ENCODE assay signal across 8 mouse cellular contexts in the genomic region with DNA sequence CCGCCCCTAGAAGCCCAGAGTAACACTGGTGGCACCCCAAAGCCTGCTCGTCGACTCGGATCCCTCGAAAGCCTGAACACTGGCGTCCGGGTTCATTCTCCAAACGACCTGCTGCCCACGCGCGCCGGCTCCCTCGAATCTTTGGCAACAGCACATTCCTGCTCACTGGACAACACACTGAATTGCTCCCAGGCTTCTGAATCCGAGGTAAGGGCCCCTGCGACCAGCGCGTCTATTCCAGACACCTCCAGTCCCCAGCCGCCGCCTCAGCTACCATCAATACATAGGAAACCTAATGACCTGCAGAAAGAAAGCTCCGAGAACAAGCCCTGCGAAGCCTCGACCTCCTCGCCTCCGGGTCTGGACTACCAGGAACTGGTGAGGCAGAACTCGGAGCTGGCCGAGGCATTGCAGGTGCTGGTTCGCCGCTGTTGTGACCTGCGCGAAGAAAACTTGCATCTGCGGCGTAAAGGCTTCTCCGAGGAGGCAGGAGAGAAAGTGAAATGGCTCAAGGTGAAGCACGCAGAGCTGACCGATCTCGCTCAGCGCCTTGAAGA. TPM values are rescaled to one million over a fixed set of nuclear protein-coding genes. Genes with fewer than 3 reads are reported as not detected.
A peak's percentile ranks its signal among the peaks of the same experiment; 100 is the strongest.
DNase-seq lines count a peak whose midpoint lies in the region; ATAC-seq and TF ChIP-seq lines count a peak whose summit lies in the region.

No protein-coding gene starts in this region.

- peaks cover 12% of the 10 kb centered on the region for H3K4me1 ChIP-seq in heart, embryonic 12.5 days (replicated peaks)
- peaks cover 26% of the 10 kb centered on the region for H3K4me1 ChIP-seq in hindbrain, embryonic 13.5 days (replicated peaks)
- H3K4me1 ChIP-seq in lung, postnatal 0 days (ENCODE audit: insufficient read depth, low read depth, low read length), result peaks cover 7% of the 10 kb centered on the region; the same call in 1 of the 2 replicates

- peak overlapping the region; percentile 60 for H3K4me3 ChIP-seq in heart, embryonic 12.5 days
- peak overlapping the region; percentile 55 for H3K4me3 ChIP-seq in hindbrain, embryonic 13.5 days
- peak overlapping the region; percentile 56 for H3K4me3 ChIP-seq in lung, postnatal 0 days (ENCODE audit: low read depth, low read length)

- peak; percentile 7; the same call in 1 of the 2 replicates for ATAC-seq in heart, embryonic 12.5 days (ENCODE audit: insufficient number of reproducible peaks, low FRiP score)
- peak; percentile 6 for ATAC-seq in hindbrain, embryonic 13.5 days (ENCODE audit: low FRiP score)
- peak; percentile 10 for ATAC-seq in lung, postnatal 0 days
- no peak for ATAC-seq in activated CD4-positive, CD25-positive, alpha-beta regulatory T cell, adult 4 months
- no peak for ATAC-seq in granulocyte monocyte progenitor cell, adult 5-6 weeks (replicated peaks; ENCODE audit: poor library complexity, severe bottlenecking)

- WGBS in heart, embryonic 12.5 days, result 2% methylated on average over 37 of the region's 37 CpGs
- WGBS in hindbrain, embryonic 13.5 days, result 2% methylated on average over 37 of the region's 37 CpGs
- WGBS in lung, postnatal 0 days, result 2% methylated on average over 37 of the region's 37 CpGs

- H3K4me2 ChIP-seq in heart, embryonic 12.5 days, result peak overlapping the region; percentile 99
- H3K4me2 ChIP-seq in hindbrain, embryonic 13.5 days, result peak overlapping the region; percentile 82
- H3K4me2 ChIP-seq in lung, postnatal 0 days (replicated peaks; ENCODE audit: low read depth, low read length), result peak overlapping the region; percentile 100

- TF ChIP-seq CTCF in lung, postnatal 0 days (IDR thresholded peaks at IDR 0.05), result no peak

- TF ChIP-seq EP300 in lung, postnatal 0 days (IDR thresholded peaks at IDR 0.05), result no peak

- H3K9ac ChIP-seq in heart, embryonic 12.5 days, result peak overlapping the region; percentile 69
- H3K9ac ChIP-seq in hindbrain, embryonic 13.5 days, result peak overlapping the region; percentile 77
- no peak overlapping the region for H3K9ac ChIP-seq in lung, postnatal 0 days (replicated peaks; ENCODE audit: low read depth)

- H3K36me3 ChIP-seq in heart, embryonic 12.5 days, result no peaks in the 10 kb centered on the region
- no peaks in the 10 kb centered on the region for H3K36me3 ChIP-seq in hindbrain, embryonic 13.5 days
- H3K36me3 ChIP-seq in lung, postnatal 0 days (ENCODE audit: insufficient read depth, low read length), result no peaks in the 10 kb centered on the region

- H3K27ac ChIP-seq in heart, embryonic 12.5 days (ENCODE audit: poor library complexity, severe bottlenecking), result no peak overlapping the region
- H3K27ac ChIP-seq in hindbrain, embryonic 13.5 days, result peak overlapping the region; percentile 92
- H3K27ac ChIP-seq in lung, postnatal 0 days (ENCODE audit: low read length), result no peak overlapping the region

- H3K9me3 ChIP-seq in heart, embryonic 12.5 days (replicated peaks), result no peaks in the 10 kb centered on the region
- no peaks in the 10 kb centered on the region for H3K9me3 ChIP-seq in hindbrain, embryonic 13.5 days
- H3K9me3 ChIP-seq in lung, postnatal 0 days (ENCODE audit: low read length), result no peaks in the 10 kb centered on the region

- H3K27me3 ChIP-seq in heart, embryonic 12.5 days (replicated peaks), result peaks cover 35% of the 10 kb centered on the region
- H3K27me3 ChIP-seq in hindbrain, embryonic 13.5 days, result peaks cover 21% of the 10 kb centered on the region
- peaks cover 16% of the 10 kb centered on the region; the same call in 1 of the 2 replicates for H3K27me3 ChIP-seq in lung, postnatal 0 days (replicated peaks; ENCODE audit: insufficient read depth, low read length)

- DNase-seq in heart, adult 18-20 months, result no peak
- peak; percentile 30 for DNase-seq in urinary bladder, postnatal 25 days (ENCODE audit: low spot score)
- DNase-seq in urinary bladder, postnatal 36 days (ENCODE audit: low spot score in 2 of 2), result no peak
- DNase-seq in lung, postnatal 0 days (ENCODE audit: low spot score), result peak; percentile 34

RNA-seq across cellular contexts. Expression of a gene that starts 1.1 kb away (rescaled TPM):
- 0.24 and 0.26 TPM in 2 replicates for polyA plus RNA-seq in heart, embryonic 12.5 days (2016; fragmentation: Nextera tagmentation; extraction: Ambion mirVana)
- total RNA-seq in heart, adult 18-20 months (2021), result under 1 TPM; 0.07 to 0.26 TPM
- polyA plus RNA-seq in hindbrain, embryonic 13.5 days (2015; fragmentation: Nextera tagmentation; extraction: Ambion mirVana), result 1.8 and 1.9 TPM in 2 replicates
- 0.07 TPM in 1 of 2 replicates, not detected in the other for polyA plus RNA-seq in lung, postnatal 0 days (2015; fragmentation: Nextera tagmentation; extraction: Ambion mirVana)
- not detected for polyA plus RNA-seq in activated CD4-positive, CD25-positive, alpha-beta regulatory T cell, adult 4 months (2017; shearing (Covaris generic))
- total RNA-seq in granulocyte monocyte progenitor cell, adult 5-6 weeks (2014; fragmentation: Nextera tagmentation), result 0.92 and 1.6 TPM in 2 replicates
- total RNA-seq in granulocyte monocyte progenitor cell, adult 5-6 weeks (2017), result 0.34 and 0.88 TPM in 2 replicates

RNA-seq across cellular contexts. Expression of a gene that starts 7.0 kb away (rescaled TPM):
- 310 and 321 TPM in 2 replicates for polyA plus RNA-seq in heart, embryonic 12.5 days (2016; fragmentation: Nextera tagmentation; extraction: Ambion mirVana)
- total RNA-seq in heart, adult 18-20 months (2021), result 100 to 1,000 TPM; 116 to 120 TPM
- 313 and 319 TPM in 2 replicates for polyA plus RNA-seq in hindbrain, embryonic 13.5 days (2015; fragmentation: Nextera tagmentation; extraction: Ambion mirVana)
- polyA plus RNA-seq in lung, postnatal 0 days (2015; fragmentation: Nextera tagmentation; extraction: Ambion mirVana), result 197 and 200 TPM in 2 replicates
- polyA plus RNA-seq in activated CD4-positive, CD25-positive, alpha-beta regulatory T cell, adult 4 months (2017; shearing (Covaris generic)), result 100 to 1,000 TPM; 300 to 366 TPM
- 213 and 244 TPM in 2 replicates for total RNA-seq in granulocyte monocyte progenitor cell, adult 5-6 weeks (2014; fragmentation: Nextera tagmentation)
- total RNA-seq in granulocyte monocyte progenitor cell, adult 5-6 weeks (2017), result 110 and 124 TPM in 2 replicates

RNA-seq across cellular contexts. Expression of a gene that starts 23.9 kb away (rescaled TPM):
- polyA plus RNA-seq in heart, embryonic 12.5 days (2016; fragmentation: Nextera tagmentation; extraction: Ambion mirVana), result 6.5 and 7.0 TPM in 2 replicates
- total RNA-seq in heart, adult 18-20 months (2021), result 1 to 10 TPM; 1.3 to 1.5 TPM
- polyA plus RNA-seq in hindbrain, embryonic 13.5 days (2015; fragmentation: Nextera tagmentation; extraction: Ambion mirVana), result 9.0 and 9.4 TPM in 2 replicates
- polyA plus RNA-seq in lung, postnatal 0 days (2015; fragmentation: Nextera tagmentation; extraction: Ambion mirVana), result 2.0 and 2.2 TPM in 2 replicates
- polyA plus RNA-seq in activated CD4-positive, CD25-positive, alpha-beta regulatory T cell, adult 4 months (2017; shearing (Covaris generic)), result 1 to 10 TPM in 1 of 2 experiments, under 1 TPM in 1; 0.83 to 1.1 TPM
- total RNA-seq in granulocyte monocyte progenitor cell, adult 5-6 weeks (2014; fragmentation: Nextera tagmentation), result 2.3 and 5.0 TPM in 2 replicates
- total RNA-seq in granulocyte monocyte progenitor cell, adult 5-6 weeks (2017), result 2.0 and 2.4 TPM in 2 replicates

Comparison
In these comparisons a context has a peak if more than half of its experiments do, and no peak if none do; other contexts are left out.
1. DNase-seq: peak in urinary bladder, postnatal 25 days (single experiment) and lung, postnatal 0 days (single experiment); none in heart, adult 18-20 months (0 of 2) and urinary bladder, postnatal 36 days (0 of 2).
2. ATAC-seq: peak in heart, embryonic 12.5 days (single experiment), hindbrain, embryonic 13.5 days (single experiment) and lung, postnatal 0 days (single experiment); none in activated CD4-positive, CD25-positive, alpha-beta regulatory T cell, adult 4 months (single experiment) and granulocyte monocyte progenitor cell, adult 5-6 weeks (single experiment).
3. Peak in every context shown above with its lines, with median percentiles within 50 percentile points of each other: H3K4me2 ChIP-seq and H3K4me3 ChIP-seq.